Mouse (Mus musculus): ENCODE measurements around the gene Hkdc1. TPM values are rescaled to one million over a fixed set of nuclear protein-coding genes. Genes with fewer than 3 reads are reported as not detected.
A peak's percentile ranks its signal among the peaks of the same experiment; 100 is the strongest.

Gene Hkdc1
- total RNA-seq, 1 experiment from 2014 or later = not detected

GRCm38 (mm10) chr10:62383011-62383410 is 39.3 kb downstream of the Hkdc1 start:
- ATAC-seq (replicated peaks; ENCODE audit: low read depth, poor library complexity, severe bottlenecking) = no peak

DNA sequence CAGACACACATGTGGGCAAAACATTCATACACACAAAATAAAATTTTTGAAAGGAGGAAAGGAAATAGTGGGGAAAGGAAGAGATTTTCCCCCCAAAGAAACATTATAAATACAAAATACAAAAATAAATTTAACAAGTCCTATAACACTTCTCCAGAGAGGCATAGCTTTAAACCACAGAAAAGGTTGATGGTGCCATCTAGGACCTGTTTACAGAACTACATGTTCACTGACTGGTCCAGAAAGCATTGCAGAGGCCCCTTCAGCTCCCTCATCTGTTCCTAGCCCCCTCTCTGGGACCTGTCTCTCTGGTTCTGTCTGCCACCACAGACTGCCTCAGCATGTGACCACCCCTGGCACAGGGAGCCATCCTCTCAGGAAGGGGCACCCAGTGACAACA is 41.4 kb downstream of the Hkdc1 start:
- no peak for ATAC-seq (replicated peaks; ENCODE audit: low read depth, poor library complexity, severe bottlenecking)

GRCm38 (mm10) chr10:62379808-62380207 is 42.5 kb downstream of the Hkdc1 start, which contains the start of gene Hk1:
Gene Hk1, minus strand, starts transcription at chr10:62379908.
- no peak for ATAC-seq (replicated peaks; ENCODE audit: low read depth, poor library complexity, severe bottlenecking)

GRCm38 (mm10) chr10:62358827-62359226 is 63.5 kb downstream of the Hkdc1 start:
- no peak for ATAC-seq (replicated peaks; ENCODE audit: low read depth, poor library complexity, severe bottlenecking)

DNA sequence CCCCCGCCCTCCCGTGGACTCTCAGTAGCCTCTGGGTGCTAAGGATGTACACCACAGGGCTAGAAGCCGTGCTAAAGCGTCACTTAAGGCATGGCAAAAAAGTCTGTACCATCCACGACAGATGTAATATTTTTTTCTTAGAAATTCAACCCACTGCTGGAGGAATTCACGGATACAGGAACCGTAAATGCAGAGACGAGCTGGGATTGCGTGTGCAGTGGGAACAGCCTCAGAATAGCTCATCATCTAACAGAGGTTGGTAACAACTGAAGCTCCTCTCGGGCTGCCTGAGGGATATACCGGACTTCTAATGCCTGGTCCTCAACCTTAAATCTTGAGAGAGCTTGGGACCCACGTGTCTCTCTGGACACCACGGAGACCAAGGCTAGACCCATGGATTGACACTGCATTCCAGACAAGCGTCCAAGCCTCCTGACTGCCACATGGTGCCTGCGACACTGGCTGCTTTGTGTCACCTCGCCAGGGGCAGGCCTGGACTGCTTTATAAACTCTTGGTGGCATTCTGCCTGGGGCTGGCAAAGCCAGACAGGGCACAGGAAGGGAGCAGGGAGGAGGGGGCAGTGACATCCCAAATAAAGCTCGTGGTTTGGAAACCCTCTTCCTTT is 66.1 kb downstream of the Hkdc1 start:
- no peak for ATAC-seq (replicated peaks; ENCODE audit: low read depth, poor library complexity, severe bottlenecking)

DNA sequence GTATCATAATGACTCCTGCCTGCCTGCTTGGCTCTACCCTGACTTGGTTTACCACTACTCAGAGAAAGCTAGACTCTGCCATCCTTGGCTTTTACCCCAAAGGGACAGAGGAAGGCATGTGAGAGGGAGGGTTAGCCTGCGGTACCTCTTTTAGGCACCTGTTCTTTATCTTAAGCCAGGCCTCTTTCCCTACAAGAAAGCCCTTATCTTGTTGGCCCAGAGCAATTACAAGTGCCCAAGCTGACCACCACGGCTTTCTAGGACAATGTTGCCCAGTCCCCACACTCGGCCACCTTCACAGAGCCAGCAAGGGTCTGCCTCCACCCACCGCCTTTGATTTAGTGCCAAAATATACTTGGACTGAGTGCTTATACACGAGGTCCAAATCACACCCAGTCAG is 77.1 kb downstream of the Hkdc1 start:
- ATAC-seq (replicated peaks; ENCODE audit: low read depth, poor library complexity, severe bottlenecking) = no peak

DNA sequence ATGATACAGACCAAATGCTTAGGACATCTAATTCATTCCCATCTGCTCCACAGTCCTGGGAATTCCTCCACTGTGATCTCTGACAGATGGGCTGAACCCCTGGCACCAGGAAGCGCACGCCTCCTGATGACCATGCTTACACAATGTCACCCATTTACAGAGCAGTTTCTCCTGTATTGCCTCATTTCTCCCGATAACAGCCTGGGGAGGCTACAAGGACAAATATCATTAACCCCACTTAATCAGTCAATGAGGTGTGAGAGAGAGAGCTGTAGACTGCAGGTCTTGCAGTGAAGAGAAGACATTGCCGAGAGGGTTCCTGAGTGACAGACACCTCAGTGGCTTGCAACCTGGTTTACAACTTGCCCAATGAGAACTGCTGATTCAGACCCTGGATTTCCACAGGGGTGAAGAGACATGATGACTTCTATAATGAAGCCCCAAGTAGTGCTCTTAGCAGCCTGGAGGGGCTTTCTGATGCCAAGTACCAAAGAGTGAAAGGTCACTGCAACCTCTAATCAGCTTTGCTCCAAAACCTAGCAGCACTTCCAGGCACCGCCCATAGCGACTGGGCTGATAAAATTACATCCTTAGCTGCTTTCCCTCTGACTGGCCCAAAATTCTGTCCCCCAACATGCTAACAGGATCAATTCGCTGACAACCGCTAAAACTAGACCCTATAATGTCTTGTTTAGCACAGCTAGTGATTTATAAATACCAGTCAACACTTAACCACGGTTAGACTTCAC is 78.1 kb downstream of the Hkdc1 start:
- ATAC-seq (replicated peaks; ENCODE audit: low read depth, poor library complexity, severe bottlenecking) = no peak

DNA sequence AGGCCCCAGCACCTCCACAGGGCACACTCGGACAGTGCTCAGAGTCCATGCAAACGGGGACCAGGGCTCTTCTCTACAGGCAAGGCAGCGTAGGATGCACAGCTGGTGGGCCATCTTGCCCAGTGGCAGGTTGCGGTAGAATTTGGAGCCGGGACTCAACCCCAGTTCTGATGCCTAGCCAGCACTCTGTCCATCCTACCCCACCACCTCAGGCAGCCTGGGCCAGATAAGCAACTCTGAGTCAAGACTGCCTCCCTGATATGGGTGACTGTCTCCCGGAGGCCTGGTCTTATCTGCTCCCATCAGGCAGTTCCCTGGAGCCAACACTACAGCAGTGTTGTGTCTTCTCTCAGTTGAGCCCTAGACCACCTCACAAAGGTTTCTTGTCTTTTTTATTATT is 79.8 kb downstream of the Hkdc1 start:
- ATAC-seq (replicated peaks; ENCODE audit: low read depth, poor library complexity, severe bottlenecking) = no peak

DNA sequence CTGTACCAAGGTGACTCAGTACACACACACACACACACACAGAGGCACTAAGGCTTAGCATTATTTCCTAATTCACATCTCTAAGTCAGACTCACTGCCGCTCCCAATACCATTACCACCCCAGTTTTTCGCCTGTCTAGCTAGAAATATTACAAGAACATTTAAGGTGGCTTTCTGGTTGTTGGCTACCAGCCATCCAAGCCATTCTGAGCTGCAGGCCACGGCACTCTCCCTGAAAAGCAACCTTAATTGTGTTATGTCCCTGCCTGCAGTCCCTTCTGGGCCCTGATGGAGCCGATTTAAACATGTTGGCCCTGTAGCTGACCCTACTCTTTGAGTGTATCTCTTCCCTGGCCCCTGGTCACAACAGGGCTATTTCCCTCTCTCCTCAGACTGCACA is 80.3 kb downstream of the Hkdc1 start:
- no peak for ATAC-seq (replicated peaks; ENCODE audit: low read depth, poor library complexity, severe bottlenecking)

DNA sequence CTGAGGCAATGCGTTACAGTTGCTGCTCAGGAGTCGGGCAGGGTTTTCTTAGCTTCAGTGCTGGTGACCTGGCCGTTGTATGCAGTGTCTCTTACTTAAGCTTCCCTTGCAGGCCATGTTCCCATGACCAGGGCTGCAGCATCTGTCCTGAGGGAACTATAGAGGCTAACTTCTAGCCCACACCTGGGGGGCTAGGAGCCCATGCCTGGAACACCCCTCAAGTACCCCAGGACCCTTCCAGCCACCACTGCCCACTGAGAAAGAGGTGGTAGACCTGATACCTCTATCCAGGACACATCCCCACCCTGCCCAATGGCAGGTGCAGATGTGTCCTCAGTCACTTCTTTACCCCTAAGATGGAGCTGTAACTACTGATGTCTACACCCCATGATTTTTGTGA is 81.3 kb downstream of the Hkdc1 start:
- no peak for ATAC-seq (replicated peaks; ENCODE audit: low read depth, poor library complexity, severe bottlenecking)

DNA sequence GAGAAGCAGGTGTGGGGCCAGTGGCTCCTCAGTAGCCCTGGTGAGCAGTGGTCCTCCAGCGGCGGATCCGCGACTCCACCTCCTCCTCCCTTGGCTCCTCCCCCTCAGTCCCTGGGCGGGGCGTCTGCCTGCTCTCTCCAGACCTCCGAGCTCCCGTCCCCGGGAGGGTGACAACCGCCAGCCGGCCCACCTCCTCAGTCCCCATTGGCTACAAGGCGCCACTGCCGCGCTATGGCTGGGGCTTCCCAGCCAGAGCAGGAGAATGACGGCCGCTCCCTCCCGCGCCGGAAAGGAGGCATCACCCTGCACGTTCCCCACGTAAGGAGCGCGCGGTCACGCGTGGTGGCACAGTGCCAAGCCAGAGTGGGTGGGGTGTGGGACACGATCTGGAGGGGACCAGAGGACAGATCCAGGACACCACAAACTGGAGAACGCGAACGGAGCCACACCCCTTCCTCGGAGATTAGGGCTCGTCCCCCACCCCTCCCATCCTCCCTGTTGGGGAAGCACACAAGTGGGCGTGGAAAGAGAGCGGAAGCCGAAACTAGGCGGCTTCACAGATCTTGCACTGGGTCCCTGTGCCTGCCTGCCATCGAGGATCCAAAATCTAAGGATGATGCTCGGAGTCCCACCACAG is 82.1 kb downstream of the Hkdc1 start:
- peak; percentile 80 for ATAC-seq (replicated peaks; ENCODE audit: low read depth, poor library complexity, severe bottlenecking)

GRCm38 (mm10) chr10:62339211-62340094 is 82.8 kb downstream of the Hkdc1 start:
- peak; percentile 8 for ATAC-seq (replicated peaks; ENCODE audit: low read depth, poor library complexity, severe bottlenecking)

DNA sequence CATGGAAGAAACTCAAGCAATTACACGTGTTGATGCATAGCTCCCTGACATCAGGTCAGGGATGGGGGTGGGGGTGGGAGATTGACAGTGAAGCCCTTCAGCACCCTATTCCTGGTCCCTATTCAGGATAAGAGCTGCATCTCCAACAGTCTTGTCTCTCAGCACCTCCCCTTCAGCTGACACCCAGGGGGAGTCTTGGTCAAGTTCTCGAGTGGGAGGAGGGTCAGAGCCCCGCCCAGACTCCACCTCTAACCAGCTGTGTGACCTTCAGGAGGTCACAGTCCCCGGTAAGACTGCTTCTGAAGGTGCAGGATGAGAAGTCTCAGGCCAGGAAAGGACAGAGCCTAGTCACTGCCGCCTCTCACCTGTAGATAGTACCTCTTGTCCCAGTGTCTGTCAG is 83.7 kb downstream of the Hkdc1 start:
- ATAC-seq (replicated peaks; ENCODE audit: low read depth, poor library complexity, severe bottlenecking) = no peak

GRCm38 (mm10) chr10:62338176-62338575 is 84.1 kb downstream of the Hkdc1 start:
- ATAC-seq (replicated peaks; ENCODE audit: low read depth, poor library complexity, severe bottlenecking) = no peak

- ATAC-seq (replicated peaks; ENCODE audit: low read depth, poor library complexity, severe bottlenecking) = no peak
Measured at GRCm38 (mm10) chr10:62336601-62337578, 85.4 kb downstream of the Hkdc1 start.

- ATAC-seq (replicated peaks; ENCODE audit: low read depth, poor library complexity, severe bottlenecking) = peak; percentile 9; the same call in 1 of the 2 replicates
Measured at GRCm38 (mm10) chr10:62335423-62335776, 86.9 kb downstream of the Hkdc1 start.

DNA sequence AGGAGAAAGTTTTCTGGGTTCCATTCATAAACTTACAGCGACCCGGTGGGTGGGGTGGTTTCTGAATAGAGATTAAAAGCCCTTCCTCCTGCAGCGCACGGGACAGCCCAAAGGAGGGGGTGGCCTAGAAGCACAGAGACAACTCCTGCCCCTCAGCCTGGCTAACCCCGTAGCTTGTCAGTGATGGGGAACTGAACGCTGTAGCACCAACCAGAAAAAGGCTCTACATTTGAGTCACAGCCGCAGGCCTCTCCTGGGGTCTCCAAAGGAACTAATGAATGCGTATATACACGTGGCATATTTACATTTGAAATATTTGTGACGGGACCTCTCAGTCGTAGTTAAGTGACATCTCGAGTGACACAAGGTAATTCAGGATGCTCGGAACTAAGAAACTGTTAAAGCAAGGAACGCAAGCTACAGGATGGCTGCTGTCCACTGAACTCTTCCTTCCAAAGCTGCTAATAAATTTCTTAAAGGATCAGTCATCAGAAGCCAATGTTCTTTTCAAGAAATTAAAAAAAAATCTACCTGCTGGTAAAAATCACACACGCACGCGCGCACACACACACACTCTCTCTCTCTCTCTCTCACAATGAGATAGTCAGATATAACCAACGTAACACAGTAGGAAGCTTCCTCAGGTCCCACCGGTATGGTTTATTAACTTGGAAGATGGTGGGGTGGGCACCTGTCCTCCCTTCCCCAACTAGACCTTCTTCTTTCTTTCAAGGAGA is 87.4 kb downstream of the Hkdc1 start:
- ATAC-seq (replicated peaks; ENCODE audit: low read depth, poor library complexity, severe bottlenecking) = 0 out of 2 replicates have a peak, but pooled peaks have one; percentile 20

- ATAC-seq (replicated peaks; ENCODE audit: low read depth, poor library complexity, severe bottlenecking) = no peak
Measured at GRCm38 (mm10) chr10:62333269-62333668, 89.0 kb downstream of the Hkdc1 start.
